ENCODE assay signal across 22 mouse cellular contexts in the genomic region with DNA sequence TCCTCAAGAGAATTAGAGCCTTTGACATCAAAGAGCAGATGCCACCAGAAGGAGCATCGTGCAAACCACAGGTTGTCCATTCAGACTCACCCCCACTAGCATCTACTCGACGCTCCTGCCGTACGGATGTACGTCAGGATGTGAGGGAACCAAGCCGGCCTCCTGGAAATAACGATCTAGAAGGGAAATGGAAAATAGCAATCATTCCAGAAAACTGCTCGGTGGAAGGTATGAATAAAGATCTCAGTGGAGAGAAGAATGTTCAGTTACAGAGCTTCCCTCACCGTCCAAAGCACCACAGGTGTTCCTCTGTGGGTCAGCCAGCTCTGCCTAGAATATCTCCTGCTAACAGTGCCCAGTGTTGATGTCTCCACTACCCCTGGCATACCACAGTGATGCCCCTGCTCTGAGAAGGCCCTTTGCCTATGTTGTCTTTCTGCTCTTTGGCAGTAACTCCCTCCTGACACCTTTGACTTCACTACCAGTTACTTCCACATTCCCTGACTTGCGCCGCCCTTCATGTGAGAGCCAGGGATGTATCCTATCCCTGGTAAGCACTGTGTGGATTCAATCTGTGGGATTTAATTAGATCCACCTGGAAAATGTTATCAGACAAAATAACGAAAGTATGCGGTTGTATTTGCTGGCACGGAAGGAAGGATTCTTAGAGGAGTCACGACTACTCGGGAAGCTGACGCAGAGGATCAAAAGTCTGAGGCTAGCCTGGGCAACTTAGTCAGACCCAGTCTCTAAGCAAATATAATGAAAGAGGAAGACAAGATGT.
DNase-seq lines count a peak whose midpoint lies in the region; ATAC-seq and TF ChIP-seq lines count a peak whose summit lies in the region.
"Had no signal": no experiment of that assay in that cellular context is flagged by ENCODE, and none has a peak within 500 bp of the region (broad histone marks: within the 10 kb centered on the region; RNA-seq: fewer than 3 reads in every experiment).

No protein-coding gene starts in this region.

- no peak overlapping the region for H3K4me2 ChIP-seq in hindbrain, postnatal 0 days (ENCODE audit: low read depth, low read length)
- no peak overlapping the region for H3K4me2 ChIP-seq in stomach, embryonic 15.5 days
- no peak overlapping the region for H3K4me2 ChIP-seq in stomach, postnatal 0 days (replicated peaks; ENCODE audit: low read depth)
- H3K4me2 ChIP-seq in embryonic facial prominence, embryonic 14.5 days (ENCODE audit: low read depth, low read length), result no peak overlapping the region
- H3K4me2 ChIP-seq: forebrain, embryonic 12.5 days; hindbrain, embryonic 12.5 days; neural tube, embryonic 15.5 days had no signal

- WGBS in hindbrain, embryonic 10.5 days, result 72% methylated on average over 18 of the region's 18 CpGs
- WGBS in hindbrain, postnatal 0 days, result 79% methylated on average over 18 of the region's 18 CpGs
- 68% methylated on average over 18 of the region's 18 CpGs for WGBS in stomach, embryonic 15.5 days
- 76% methylated on average over 18 of the region's 18 CpGs for WGBS in stomach, postnatal 0 days
- WGBS in embryonic facial prominence, embryonic 14.5 days, result 43% methylated on average over 18 of the region's 18 CpGs

- no peaks in the 10 kb centered on the region for H3K9me3 ChIP-seq in hindbrain, embryonic 10.5 days
- no peaks in the 10 kb centered on the region for H3K9me3 ChIP-seq in hindbrain, postnatal 0 days (ENCODE audit: low read length)
- no peaks in the 10 kb centered on the region for H3K9me3 ChIP-seq in stomach, embryonic 15.5 days
- no peaks in the 10 kb centered on the region for H3K9me3 ChIP-seq in stomach, postnatal 0 days (ENCODE audit: control insufficient read depth, low read length)
- H3K9me3 ChIP-seq in embryonic facial prominence, embryonic 14.5 days (ENCODE audit: control insufficient read depth, low read length), result no peaks in the 10 kb centered on the region
- H3K9me3 ChIP-seq: forebrain, embryonic 12.5 days; hindbrain, embryonic 12.5 days; neural tube, embryonic 15.5 days had no signal

- no peaks in the 10 kb centered on the region for H3K27me3 ChIP-seq in hindbrain, embryonic 10.5 days (ENCODE audit: insufficient read depth, poor library complexity, severe bottlenecking)
- H3K27me3 ChIP-seq in hindbrain, postnatal 0 days (ENCODE audit: insufficient read depth, low read length), result no peaks in the 10 kb centered on the region
- no peaks in the 10 kb centered on the region for H3K27me3 ChIP-seq in stomach, embryonic 15.5 days (replicated peaks)
- H3K27me3 ChIP-seq in stomach, postnatal 0 days (ENCODE audit: control insufficient read depth, insufficient read depth, low read length), result no peaks in the 10 kb centered on the region
- no peaks in the 10 kb centered on the region for H3K27me3 ChIP-seq in embryonic facial prominence, embryonic 14.5 days (replicated peaks; ENCODE audit: control insufficient read depth, insufficient read depth, low read length)
- H3K27me3 ChIP-seq: forebrain, embryonic 12.5 days; hindbrain, embryonic 12.5 days; neural tube, embryonic 15.5 days; Patski had no signal

- no peak for ATAC-seq in hindbrain, postnatal 0 days
- ATAC-seq in stomach, embryonic 15.5 days (ENCODE audit: insufficient read depth, low FRiP score, low read depth), result no peak
- ATAC-seq in stomach, postnatal 0 days (ENCODE audit: low FRiP score, low TSS enrichment), result no peak
- ATAC-seq in embryonic facial prominence, embryonic 14.5 days (ENCODE audit: low read depth), result no peak
- ATAC-seq: activated CD4-positive, CD25-positive, alpha-beta regulatory T cell, adult 4 months; inflammation-experienced regulatory T-cells, adult 6 months; liver, postnatal 0 days; midbrain, embryonic 16.5 days; Patski had no signal

- no peaks in the 10 kb centered on the region for H3K36me3 ChIP-seq in hindbrain, embryonic 10.5 days
- no peaks in the 10 kb centered on the region for H3K36me3 ChIP-seq in hindbrain, postnatal 0 days (ENCODE audit: insufficient read depth, low read length)
- H3K36me3 ChIP-seq in stomach, embryonic 15.5 days, result no peaks in the 10 kb centered on the region
- no peaks in the 10 kb centered on the region for H3K36me3 ChIP-seq in stomach, postnatal 0 days (ENCODE audit: control insufficient read depth, insufficient read depth, low read length)
- no peaks in the 10 kb centered on the region for H3K36me3 ChIP-seq in embryonic facial prominence, embryonic 14.5 days (ENCODE audit: control insufficient read depth, insufficient read depth, low read length)
- H3K36me3 ChIP-seq: forebrain, embryonic 12.5 days; hindbrain, embryonic 12.5 days; neural tube, embryonic 15.5 days had no signal

- H3K27ac ChIP-seq in hindbrain, embryonic 10.5 days, result no peak overlapping the region
- no peak overlapping the region for H3K27ac ChIP-seq in hindbrain, postnatal 0 days
- H3K27ac ChIP-seq in stomach, embryonic 15.5 days, result 0 out of 2 replicates have a peak overlapping the region, but pooled peaks have one; percentile 6
- no peak overlapping the region for H3K27ac ChIP-seq in stomach, postnatal 0 days (replicated peaks)
- peak overlapping the region; percentile 68 for H3K27ac ChIP-seq in embryonic facial prominence, embryonic 14.5 days (replicated peaks; ENCODE audit: low read depth, low read length)
- H3K27ac ChIP-seq: forebrain, embryonic 12.5 days; hindbrain, embryonic 12.5 days; neural tube, embryonic 15.5 days had no signal

- H3K4me1 ChIP-seq in hindbrain, embryonic 10.5 days (replicated peaks), result peaks cover 20% of the 10 kb centered on the region
- H3K4me1 ChIP-seq in hindbrain, postnatal 0 days (ENCODE audit: insufficient read depth, low read length), result no peaks in the 10 kb centered on the region
- 0 out of 2 replicates have a peak, but pooled peaks cover 8% of the 10 kb centered on the region for H3K4me1 ChIP-seq in stomach, embryonic 15.5 days
- H3K4me1 ChIP-seq in stomach, postnatal 0 days (replicated peaks; ENCODE audit: control insufficient read depth, insufficient read depth), result no peaks in the 10 kb centered on the region; the same call in 1 of the 2 replicates
- peaks cover 25% of the 10 kb centered on the region for H3K4me1 ChIP-seq in embryonic facial prominence, embryonic 14.5 days (ENCODE audit: control insufficient read depth, insufficient read depth, low read length)
- H3K4me1 ChIP-seq: neural tube, embryonic 15.5 days had no signal

- no peak for TF ChIP-seq EP300 in stomach, postnatal 0 days (optimal IDR thresholded peaks at IDR 0.05)

- no peak overlapping the region for H3K4me3 ChIP-seq in hindbrain, embryonic 10.5 days
- no peak overlapping the region for H3K4me3 ChIP-seq in hindbrain, postnatal 0 days (ENCODE audit: low read length)
- H3K4me3 ChIP-seq in stomach, embryonic 15.5 days (replicated peaks), result no peak overlapping the region
- no peak overlapping the region for H3K4me3 ChIP-seq in stomach, postnatal 0 days (ENCODE audit: low read depth, low read length)
- no peak overlapping the region for H3K4me3 ChIP-seq in embryonic facial prominence, embryonic 14.5 days (ENCODE audit: low read depth, low read length)
- H3K4me3 ChIP-seq: forebrain, embryonic 12.5 days; hindbrain, embryonic 12.5 days; neural tube, embryonic 15.5 days had no signal

- no peak overlapping the region for H3K9ac ChIP-seq in hindbrain, postnatal 0 days (replicated peaks; ENCODE audit: low read length)
- no peak overlapping the region for H3K9ac ChIP-seq in stomach, embryonic 15.5 days
- no peak overlapping the region for H3K9ac ChIP-seq in stomach, postnatal 0 days (ENCODE audit: low read length)
- no peak overlapping the region for H3K9ac ChIP-seq in embryonic facial prominence, embryonic 14.5 days (ENCODE audit: low read depth, low read length)
- H3K9ac ChIP-seq: forebrain, embryonic 12.5 days; hindbrain, embryonic 12.5 days; liver, postnatal 0 days; neural tube, embryonic 15.5 days had no signal

- DNase-seq in hindbrain, embryonic 10.5 days (ENCODE audit: low spot score), result peak; percentile 22
- DNase-seq in hindbrain, postnatal 0 days (ENCODE audit: low spot score), result no peak
- DNase-seq in stomach, postnatal 0 days (ENCODE audit: low spot score), result no peak
- peak; percentile 69 for DNase-seq in embryonic facial prominence, embryonic 14.5 days (ENCODE audit: low spot score)
- no peak for DNase-seq in adipocyte (ENCODE audit: low spot score)
- DNase-seq in MN1 (ENCODE audit: low spot score), result no peak
- DNase-seq: adrenal gland, postnatal 25 days; cerebellum, adult 11-12 months; cerebellum, postnatal 14 days; gastrocnemius, postnatal 14 days; liver, postnatal 0 days; lung, postnatal 10 days; spleen, adult 18-20 months; thymus, adult 2 months had no signal

- TF ChIP-seq CTCF in hindbrain, postnatal 0 days (IDR thresholded peaks at IDR 0.05; ENCODE audit: low read depth), result no peak
- no peak for TF ChIP-seq CTCF in stomach, postnatal 0 days (IDR thresholded peaks at IDR 0.05; ENCODE audit: low read depth)

Comparison
In these comparisons a context has a peak if more than half of its experiments do, and no peak if none do; other contexts are left out.
1. DNase-seq: peak in hindbrain, embryonic 10.5 days (single experiment) and embryonic facial prominence, embryonic 14.5 days (single experiment); none in hindbrain, postnatal 0 days (single experiment), stomach, postnatal 0 days (single experiment), adipocyte (single experiment) and MN1 (single experiment).
2. H3K27ac ChIP-seq: peak in stomach, embryonic 15.5 days (single experiment) and embryonic facial prominence, embryonic 14.5 days (single experiment); none in hindbrain, embryonic 10.5 days (single experiment), hindbrain, postnatal 0 days (single experiment) and stomach, postnatal 0 days (single experiment).